Mouse (Mus musculus): ENCODE data around the gene Fam20a. TPM values are rescaled to one million over a fixed set of nuclear protein-coding genes. Genes with fewer than 3 reads are reported as not detected.

The Fam20a gene
- total and polyA plus RNA-seq, 3 experiments = not detected

- no peak overlapping the region for H3K9ac ChIP-seq (ENCODE audit: control insufficient read depth, low read depth, low read length, poor library complexity, severe bottlenecking)
- no peak for TF ChIP-seq ELF1 (IDR thresholded peaks at IDR 0.05; ENCODE audit: low read depth, low read length)
- no peak for TF ChIP-seq NELFE (IDR thresholded peaks at IDR 0.05; ENCODE audit: low read depth, low read length)
- no peak for TF ChIP-seq POLR2AphosphoS5 (IDR thresholded peaks at IDR 0.05; ENCODE audit: borderline replicate concordance, low read depth, low read length)
- no peak for TF ChIP-seq CHD1 (IDR thresholded peaks at IDR 0.05; ENCODE audit: low read depth, low read length)
- TF ChIP-seq RCOR1 (IDR thresholded peaks at IDR 0.05; ENCODE audit: low read depth, low read length) = no peak
- TF ChIP-seq GATA1 (IDR thresholded peaks at IDR 0.05; ENCODE audit: low read depth, low read length) = no peak
- no peak overlapping the region for H3K4me3 ChIP-seq (ENCODE audit: control insufficient read depth in 1 of 2, insufficient read depth in 1 of 2, low read depth in 2 of 2, low read length in 2 of 2)
- no peak for DNase-seq (ENCODE audit: low read depth, low spot score)
- no peaks in the 10 kb centered on the region for H3K27me3 ChIP-seq (ENCODE audit: control insufficient read depth in 1 of 2, insufficient read depth in 2 of 2, low read length in 2 of 2)
- no peaks in the 10 kb centered on the region for H3K79me2 ChIP-seq (ENCODE audit: control insufficient read depth, insufficient read depth, low read length, poor library complexity)
- no peaks in the 10 kb centered on the region for H3K36me3 ChIP-seq (ENCODE audit: control insufficient read depth in 1 of 2, insufficient read depth in 2 of 2, low read length in 2 of 2)
- no peak overlapping the region for H3K27ac ChIP-seq (ENCODE audit: control insufficient read depth, low read depth, low read length)
- no peaks in the 10 kb centered on the region for H3K9me3 ChIP-seq (replicated peaks; ENCODE audit: insufficient read depth, low read length)
- no peaks in the 10 kb centered on the region for H3K4me1 ChIP-seq (ENCODE audit: control insufficient read depth in 1 of 2, insufficient read depth in 2 of 2, low read length in 2 of 2)
Observed at GRCm38 (mm10) chr11:109705336-109706054, 16.6 kb downstream of the Fam20a start.

GRCm38 (mm10) chr11:109704311-109705205 lies 17.5 kb downstream of the Fam20a start:
- no peaks in the 10 kb centered on the region for H3K9me3 ChIP-seq (replicated peaks; ENCODE audit: insufficient read depth, low read length)
- no peak overlapping the region for H3K4me3 ChIP-seq (ENCODE audit: control insufficient read depth in 1 of 2, insufficient read depth in 1 of 2, low read depth in 2 of 2, low read length in 2 of 2)
- TF ChIP-seq EP300 (IDR thresholded peaks at IDR 0.05; ENCODE audit: low read depth in 1 of 2, low read length in 2 of 2) (no peak), MAZ (IDR thresholded peaks at IDR 0.05; ENCODE audit: low read depth, low read length) (no peak), CTCF (IDR thresholded peaks at IDR 0.05 in 2 of 3, conservative IDR thresholded peaks at IDR 0.05 in 1 of 3; ENCODE audit: control insufficient read depth in 1 of 3, insufficient read depth in 1 of 3, low read depth in 2 of 3, low read length in 3 of 3, poor library complexity in 1 of 3, severe bottlenecking in 1 of 3) (no peak), TAL1 (IDR thresholded peaks at IDR 0.05; ENCODE audit: low read length) (no peak), ELF1 (IDR thresholded peaks at IDR 0.05; ENCODE audit: low read depth, low read length) (no peak), ZMIZ1 (IDR thresholded peaks at IDR 0.05; ENCODE audit: low read depth, low read length) (no peak), GABPA (IDR thresholded peaks at IDR 0.05; ENCODE audit: low read depth, low read length) (no peak), TBP (IDR thresholded peaks at IDR 0.05; ENCODE audit: low read depth, low read length) (no peak), POLR2AphosphoS5 (IDR thresholded peaks at IDR 0.05; ENCODE audit: borderline replicate concordance, low read depth, low read length) (no peak), NELFE (IDR thresholded peaks at IDR 0.05; ENCODE audit: low read depth, low read length) (no peak), CHD2 (IDR thresholded peaks at IDR 0.05; ENCODE audit: low read length) (no peak), POLR2A (IDR thresholded peaks at IDR 0.05; ENCODE audit: control insufficient read depth in 1 of 2, insufficient read depth in 1 of 2, low read depth in 1 of 2, low read length in 2 of 2, poor library complexity in 1 of 2) (no peak), JUND (IDR thresholded peaks at IDR 0.05; ENCODE audit: low read depth, low read length) (no peak), SIN3A (IDR thresholded peaks at IDR 0.05; ENCODE audit: low read length) (no peak), NRF1 (IDR thresholded peaks at IDR 0.05; ENCODE audit: insufficient read depth, low read depth, low read length, poor library complexity, severe bottlenecking) (no peak), MYC (IDR thresholded peaks at IDR 0.05; ENCODE audit: low read depth, low read length) (no peak), USF1 (IDR thresholded peaks at IDR 0.05; ENCODE audit: low read depth, low read length) (no peak), MXI1 (IDR thresholded peaks at IDR 0.05; ENCODE audit: low read depth, low read length) (no peak), SMC3 (IDR thresholded peaks at IDR 0.05; ENCODE audit: low read depth, low read length) (no peak)
- H3K27ac ChIP-seq (ENCODE audit: control insufficient read depth, low read depth, low read length) = no peak overlapping the region
- H3K9ac ChIP-seq (ENCODE audit: control insufficient read depth, low read depth, low read length, poor library complexity, severe bottlenecking) = no peak overlapping the region
- H3K79me2 ChIP-seq (ENCODE audit: control insufficient read depth, insufficient read depth, low read length, poor library complexity) = no peaks in the 10 kb centered on the region
- H3K27me3 ChIP-seq (ENCODE audit: control insufficient read depth in 1 of 2, insufficient read depth in 2 of 2, low read length in 2 of 2) = no peaks in the 10 kb centered on the region
- no peaks in the 10 kb centered on the region for H3K4me1 ChIP-seq (ENCODE audit: control insufficient read depth in 1 of 2, insufficient read depth in 2 of 2, low read length in 2 of 2)
- H3K36me3 ChIP-seq (ENCODE audit: control insufficient read depth in 1 of 2, insufficient read depth in 2 of 2, low read length in 2 of 2) = no peaks in the 10 kb centered on the region
- no peak for DNase-seq (ENCODE audit: low read depth, low spot score)
